1 mouse cellular context compared by ENCODE assay signal in the genomic region with DNA sequence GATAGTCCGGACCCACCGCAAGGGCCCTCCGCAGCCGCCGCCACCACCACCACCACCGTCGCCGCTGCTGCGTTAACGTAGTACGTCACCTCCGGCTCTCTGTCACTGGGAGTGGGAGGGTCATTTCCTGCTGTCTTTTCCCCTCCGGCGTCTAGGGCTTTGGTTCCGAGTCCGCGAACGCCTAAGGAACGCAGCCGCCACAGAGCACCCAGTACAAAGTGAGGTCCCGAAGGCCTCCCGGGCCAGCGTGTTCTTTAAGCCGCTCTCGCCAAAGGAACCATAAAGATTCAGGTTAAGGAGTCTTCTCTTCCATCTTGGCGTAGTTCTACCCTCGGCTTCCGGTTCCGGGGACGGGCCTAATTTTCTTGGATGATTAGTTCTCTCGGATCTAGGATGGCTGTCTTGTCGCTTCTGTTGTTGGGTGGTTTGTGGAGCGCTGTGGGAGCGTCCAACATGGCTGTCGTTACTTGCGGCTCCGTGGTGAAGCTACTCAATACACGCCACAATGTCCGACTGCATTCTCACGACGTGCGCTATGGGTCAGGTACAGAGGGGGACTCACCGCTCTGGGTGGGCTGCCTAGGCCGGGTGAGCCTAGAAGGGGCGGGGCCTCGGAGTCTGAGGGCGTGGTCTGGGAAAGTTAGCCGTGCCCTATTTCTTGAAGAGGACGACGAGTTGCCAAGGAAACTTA.
TF ChIP-seq lines count a peak whose summit lies in the region.

A gene (plus strand): TSS at position 120 of the 691 bp plus-strand sequence.
A gene (minus strand): TSS at position 361 of the 691 bp plus-strand sequence.

TF ChIP-seq in MEL, 35 proteins besides CTCF, POLR2A, EP300 and RAD21 (continued from another document):
- TF ChIP-seq NRF1 (IDR thresholded peaks at IDR 0.05; ENCODE audit: insufficient read depth, low read depth, low read length, poor library complexity, severe bottlenecking) (0 out of 2 replicates have a peak, but pooled peaks have one; percentile 38), CHD1 (IDR thresholded peaks at IDR 0.05; ENCODE audit: low read depth, low read length) (no peak), GABPA (IDR thresholded peaks at IDR 0.05; ENCODE audit: low read depth, low read length) (no peak), ZNF384 (IDR thresholded peaks at IDR 0.05; ENCODE audit: low read depth, low read length) (no peak), NELFE (IDR thresholded peaks at IDR 0.05; ENCODE audit: low read depth, low read length) (peak; percentile 88), GATA1 (IDR thresholded peaks at IDR 0.05; ENCODE audit: low read depth, low read length) (no peak), CHD2 (IDR thresholded peaks at IDR 0.05; ENCODE audit: low read length) (no peak), RCOR1 (IDR thresholded peaks at IDR 0.05; ENCODE audit: low read depth, low read length) (no peak), POLR2AphosphoS2 (IDR thresholded peaks at IDR 0.05; ENCODE audit: low read length) (peak; percentile 86), MYB (IDR thresholded peaks at IDR 0.05; ENCODE audit: low read depth, low read length) (no peak), ZKSCAN1 (IDR thresholded peaks at IDR 0.05; ENCODE audit: low read depth, low read length) (no peak)
